Mouse (Mus musculus): Measurements from ENCODE around the gene Arf1.
"Not testable (repeated sequence)": the region's sequence is repeated elsewhere in the genome, so short reads cannot be mapped to it uniquely, and the experiment has no call there.

GRCm38 (mm10) chr11:59212320-59212719 is 15.8 kb downstream of the Arf1 start:
- TF ChIP-seq CTCF (IDR thresholded peaks at IDR 0.05; ENCODE audit: low read depth, low read length); POLR2A (IDR thresholded peaks at IDR 0.05; ENCODE audit: insufficient read depth, low read length): not testable (repeated sequence)

Measured in ES-Bruce4 (cell line).